Mouse (Mus musculus): ENCODE results near the gene Lrmda.

The Lrmda gene

GRCm38 (mm10) chr14:22719968-22720367 lies 700.5 kb downstream of the Lrmda start:
- DNase-seq (ENCODE audit: low spot score): no peak

GRCm38 (mm10) chr14:22721845-22722244 lies 702.3 kb downstream of the Lrmda start:
- no peak for DNase-seq (ENCODE audit: low spot score)

- no peak for DNase-seq (ENCODE audit: low spot score)
Measured at GRCm38 (mm10) chr14:22727548-22727947, 708.0 kb downstream of the Lrmda start.

- DNase-seq (ENCODE audit: low spot score): no peak
Measured at GRCm38 (mm10) chr14:22728611-22729223, 709.2 kb downstream of the Lrmda start.

- no peak for DNase-seq (ENCODE audit: low spot score)
Measured at GRCm38 (mm10) chr14:22738603-22739002, 719.1 kb downstream of the Lrmda start.

- DNase-seq (ENCODE audit: low spot score): no peak
Measured at GRCm38 (mm10) chr14:22742527-22742926, 723.0 kb downstream of the Lrmda start.

GRCm38 (mm10) chr14:22743264-22743663 lies 723.8 kb downstream of the Lrmda start:
- DNase-seq (ENCODE audit: low spot score): no peak

GRCm38 (mm10) chr14:22744701-22745100 lies 725.2 kb downstream of the Lrmda start:
- DNase-seq (ENCODE audit: low spot score): no peak

- DNase-seq (ENCODE audit: low spot score): no peak
Measured at GRCm38 (mm10) chr14:22745263-22745881, 725.9 kb downstream of the Lrmda start.

GRCm38 (mm10) chr14:22745882-22746480 lies 726.5 kb downstream of the Lrmda start:
- DNase-seq (ENCODE audit: low spot score): no peak

- no peak for DNase-seq (ENCODE audit: low spot score)
Measured at GRCm38 (mm10) chr14:22747816-22748215, 728.3 kb downstream of the Lrmda start.

GRCm38 (mm10) chr14:22750409-22750808 lies 730.9 kb downstream of the Lrmda start:
- DNase-seq (ENCODE audit: low spot score): no peak

- no peak for DNase-seq (ENCODE audit: low spot score)
Measured at GRCm38 (mm10) chr14:22751290-22751689, 731.8 kb downstream of the Lrmda start.

- no peak for DNase-seq (ENCODE audit: low spot score)
Measured at GRCm38 (mm10) chr14:22754633-22755032, 735.1 kb downstream of the Lrmda start.

GRCm38 (mm10) chr14:22757493-22757892 lies 738.0 kb downstream of the Lrmda start:
- no peak for DNase-seq (ENCODE audit: low spot score)

GRCm38 (mm10) chr14:22759216-22759615 lies 739.7 kb downstream of the Lrmda start:
- no peak for DNase-seq (ENCODE audit: low spot score)

- DNase-seq (ENCODE audit: low spot score): no peak
Measured at GRCm38 (mm10) chr14:22759673-22760072, 740.2 kb downstream of the Lrmda start.

GRCm38 (mm10) chr14:22760241-22761039 lies 740.9 kb downstream of the Lrmda start:
- DNase-seq (ENCODE audit: low spot score): no peak

- DNase-seq (ENCODE audit: low spot score): no peak
Measured at GRCm38 (mm10) chr14:22781709-22782108, 762.2 kb downstream of the Lrmda start.

GRCm38 (mm10) chr14:22782365-22782764 lies 762.9 kb downstream of the Lrmda start:
- no peak for DNase-seq (ENCODE audit: low spot score)

- DNase-seq (ENCODE audit: low spot score): no peak
Measured at GRCm38 (mm10) chr14:22783211-22784161, 764.0 kb downstream of the Lrmda start.

- no peak for DNase-seq (ENCODE audit: low spot score)
Measured at GRCm38 (mm10) chr14:22800020-22800419, 780.5 kb downstream of the Lrmda start.
